Mouse (Mus musculus): Measurements from ENCODE around the gene Sult2a6.

Sult2a6 gene

GRCm38 (mm10) chr7:14254770-14255169, at the start of gene Sult2a6:
TSS of gene Sult2a6 (minus strand) at chr7:14254870.
- no peak for DNase-seq (ENCODE audit: low spot score)

- no peak for DNase-seq (ENCODE audit: low spot score)
These were observed 39.4 kb downstream of the Sult2a6 start for GRCm38 (mm10) chr7:14215231-14215630.

GRCm38 (mm10) chr7:14203417-14203816, 51.3 kb downstream of the Sult2a6 start:
- no peak for DNase-seq (ENCODE audit: low spot score)

GRCm38 (mm10) chr7:14202487-14202886, 52.2 kb downstream of the Sult2a6 start:
- DNase-seq (ENCODE audit: low spot score), result no peak

Measured in urinary bladder, postnatal 10 days (tissue).